Mouse (Mus musculus) CD8-positive naive resting alpha-beta T cell, adult 2 months (primary cell): ENCODE measurements around the gene Lifr.

ENCODE experiments used
- DNase-seq, 2 experiments: peaks; one replicate each; pipeline ENCODE4 v3.0.0; 2022; ENCODE audit warnings: low read depth in 2 of 2, low spot score in 2 of 2

The Lifr gene

GRCm38 (mm10) chr15:7080916-7081626 is 9.3 kb upstream of the Lifr start:
- no peak for DNase-seq

- no peak for DNase-seq
Observed at GRCm38 (mm10) chr15:7081795-7082194, 8.6 kb upstream of the Lifr start.

GRCm38 (mm10) chr15:7082901-7083300 is 7.5 kb upstream of the Lifr start:
- no peak for DNase-seq

- no peak for DNase-seq
Observed at GRCm38 (mm10) chr15:7084780-7085497, 5.5 kb upstream of the Lifr start.

GRCm38 (mm10) chr15:7088691-7089090 is 1.7 kb upstream of the Lifr start:
- DNase-seq = no peak

- DNase-seq = no peak
Observed at GRCm38 (mm10) chr15:7092321-7092720, 1.9 kb downstream of the Lifr start.

- no peak for DNase-seq
Observed at GRCm38 (mm10) chr15:7099406-7099805, 9.0 kb downstream of the Lifr start.

- DNase-seq = no peak
Observed at GRCm38 (mm10) chr15:7100226-7100625, 9.8 kb downstream of the Lifr start.

- no peak for DNase-seq
Observed at GRCm38 (mm10) chr15:7103051-7103450, 12.6 kb downstream of the Lifr start.

- DNase-seq = no peak
Observed at GRCm38 (mm10) chr15:7105224-7105623, 14.8 kb downstream of the Lifr start.

GRCm38 (mm10) chr15:7108160-7108559 is 17.7 kb downstream of the Lifr start:
- DNase-seq = no peak

- no peak for DNase-seq
Observed at GRCm38 (mm10) chr15:7112227-7112907, 22.0 kb downstream of the Lifr start.

- DNase-seq = no peak
Observed at GRCm38 (mm10) chr15:7113906-7114305, 23.5 kb downstream of the Lifr start.

- DNase-seq = no peak
Observed at GRCm38 (mm10) chr15:7115326-7116003, 25.1 kb downstream of the Lifr start.

- DNase-seq = no peak
Observed at GRCm38 (mm10) chr15:7116216-7116615, 25.8 kb downstream of the Lifr start.

- no peak for DNase-seq
Observed at GRCm38 (mm10) chr15:7116699-7117098, 26.3 kb downstream of the Lifr start.

GRCm38 (mm10) chr15:7117944-7118343 is 27.5 kb downstream of the Lifr start:
- DNase-seq = no peak

GRCm38 (mm10) chr15:7118849-7119248 is 28.4 kb downstream of the Lifr start:
- no peak for DNase-seq

- DNase-seq = no peak
Observed at GRCm38 (mm10) chr15:7119930-7120512, 29.6 kb downstream of the Lifr start.

GRCm38 (mm10) chr15:7123781-7124450 is 33.5 kb downstream of the Lifr start:
- no peak for DNase-seq

GRCm38 (mm10) chr15:7126171-7126570 is 35.8 kb downstream of the Lifr start:
- no peak for DNase-seq
